Mouse (Mus musculus) intestine, embryonic 15.5 days (tissue): ENCODE measurements at regions not wholly inside any gene's neighbourhood (a gene's known extent, or its start where the extent isn't known, plus 50 kb on each side); places are given as distances from the start of the nearest gene placed in this dataset.

Experiments
- ATAC-seq: fragments of 200-750 bp; cut with Nextera tagmentation; 2 replicates; pipeline ENCODE4 v1.8.0; 2017; ENCODE audit warnings: moderate TSS enrichment, moderate library complexity
- H3K27ac ChIP-seq: fragments of 300-500 bp; sonication (generic); 2 replicates; pipeline ENCODE4 v1.5.1; 2015; ENCODE audit warnings: mild to moderate bottlenecking, inconsistent platforms
- H3K27me3 ChIP-seq: fragments of 300-500 bp; sonication (generic); replicated peaks from 2 replicates; pipeline ENCODE4 v1.6.1; 2015; ENCODE audit warnings: inconsistent platforms
- H3K36me3 ChIP-seq: fragments of 300-500 bp; sonication (generic); 2 replicates; pipeline ENCODE4 v1.6.1; 2015; ENCODE audit warnings: inconsistent platforms
- H3K4me1 ChIP-seq: fragments of 300-500 bp; sonication (generic); replicated peaks from 2 replicates; pipeline ENCODE4 v1.6.1; 2015; ENCODE audit warnings: inconsistent platforms
- H3K4me2 ChIP-seq: fragments of 300-500 bp; sonication (generic); replicated peaks from 2 replicates; pipeline ENCODE4 v1.6.1; 2015; ENCODE audit warnings: mild to moderate bottlenecking, inconsistent platforms
- H3K4me3 ChIP-seq: fragments of 300-500 bp; sonication (generic); replicated peaks from 2 replicates; pipeline ENCODE4 v1.5.1; 2015; ENCODE audit warnings: inconsistent platforms
- H3K9ac ChIP-seq: fragments of 300-500 bp; sonication (generic); 2 replicates; pipeline ENCODE4 v1.6.1; 2015; ENCODE audit warnings: inconsistent platforms
- H3K9me3 ChIP-seq: fragments of 300-500 bp; sonication (generic); 2 replicates; pipeline ENCODE4 v1.6.1; 2016; ENCODE audit warnings: inconsistent platforms
- whole genome bisulfite sequencing: fragments of 180-500 bp; shearing (Covaris S2); methylation state at CpG from one replicate; pipeline ENCODE4 v1.1.7; 2015; 5-methylcytosine and 5-hydroxymethylcytosine counted together

DNA sequence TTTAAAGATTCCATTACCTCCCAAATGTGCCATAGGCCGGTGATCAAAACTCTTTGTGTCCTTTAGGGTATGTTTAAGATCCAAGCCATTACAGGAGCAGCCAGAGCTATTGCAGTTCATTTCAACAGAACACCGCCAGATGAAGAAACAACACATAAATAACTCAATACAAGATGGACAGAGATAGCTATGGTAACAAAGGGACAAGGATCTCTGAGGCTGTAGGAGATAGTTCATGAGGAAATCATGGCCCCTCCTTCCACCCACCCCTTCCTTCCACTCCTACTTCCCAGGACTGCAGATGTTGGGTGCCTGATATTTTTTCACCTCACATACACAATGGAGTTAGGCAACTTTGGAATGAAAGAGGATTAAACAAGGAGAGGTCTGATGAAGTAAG, 92.1 kb upstream of the Ofcc1 start:
- no peaks in the 10 kb centered on the region for H3K27me3 ChIP-seq
- H3K4me2 ChIP-seq = no peak overlapping the region
- no peak overlapping the region for H3K4me3 ChIP-seq
- no peaks in the 10 kb centered on the region for H3K36me3 ChIP-seq
- no peak overlapping the region for H3K9ac ChIP-seq
- H3K4me1 ChIP-seq = no peaks in the 10 kb centered on the region
- no peak for ATAC-seq
- no peak overlapping the region for H3K27ac ChIP-seq
- 80% methylated on average over 2 of the region's 2 CpGs for WGBS
- no peaks in the 10 kb centered on the region for H3K9me3 ChIP-seq

DNA sequence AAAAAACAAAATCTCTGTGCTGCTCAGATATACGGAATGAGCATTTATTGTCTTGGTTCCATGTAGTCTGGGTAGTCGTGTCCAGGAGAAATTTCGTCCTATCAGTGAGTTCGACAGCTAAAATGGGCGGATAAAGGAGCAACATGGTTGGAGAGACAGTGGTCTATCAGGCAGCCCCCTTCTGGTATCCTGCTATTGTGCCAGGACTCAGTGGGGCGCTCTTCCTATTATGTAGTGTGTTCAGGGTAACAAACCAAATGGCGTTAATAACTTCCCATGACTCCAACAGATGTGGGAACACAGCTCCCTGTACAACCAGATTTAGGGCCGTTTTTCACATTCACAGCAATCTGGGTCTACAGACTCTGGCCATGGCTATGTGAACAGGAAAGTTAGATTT, 68.6 kb upstream of the Ofcc1 start:
- no peak overlapping the region for H3K9ac ChIP-seq
- no peak overlapping the region for H3K4me3 ChIP-seq
- no peaks in the 10 kb centered on the region for H3K27me3 ChIP-seq
- ATAC-seq = no peak
- no peak overlapping the region for H3K4me2 ChIP-seq
- no peaks in the 10 kb centered on the region for H3K9me3 ChIP-seq
- H3K27ac ChIP-seq = no peak overlapping the region
- H3K36me3 ChIP-seq = no peaks in the 10 kb centered on the region
- WGBS = 88% methylated on average over 8 of the region's 8 CpGs
- no peaks in the 10 kb centered on the region for H3K4me1 ChIP-seq

DNA sequence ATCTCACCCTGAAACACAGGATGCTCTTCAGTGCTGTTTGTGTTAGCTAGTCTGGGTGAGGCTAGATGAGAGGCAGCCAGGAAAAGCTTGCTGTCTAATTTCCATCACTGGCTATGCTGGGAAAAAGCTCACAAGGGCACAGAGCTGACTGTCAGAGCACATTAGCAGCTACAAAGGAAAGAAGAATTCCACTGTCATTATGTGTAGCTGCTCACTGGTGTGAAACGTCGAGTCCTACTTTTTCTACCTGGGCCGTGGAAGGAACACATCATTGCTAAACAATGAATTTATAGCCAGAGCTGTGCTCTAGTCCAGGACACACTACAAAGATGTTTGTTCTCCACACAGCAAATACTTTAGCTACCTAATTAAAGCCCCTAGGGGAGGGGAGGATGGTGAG, 61.8 kb upstream of the Ofcc1 start:
- Histone ChIP-seq H3K36me3 (no peaks in the 10 kb centered on the region), H3K9ac (no peak overlapping the region), H3K27me3 (no peaks in the 10 kb centered on the region), H3K27ac (no peak overlapping the region), H3K9me3 (no peaks in the 10 kb centered on the region), H3K4me1 (no peaks in the 10 kb centered on the region), H3K4me3 (no peak overlapping the region), H3K4me2 (no peak overlapping the region)
- no peak for ATAC-seq
- 64% methylated on average over 3 of the region's 3 CpGs for WGBS

DNA sequence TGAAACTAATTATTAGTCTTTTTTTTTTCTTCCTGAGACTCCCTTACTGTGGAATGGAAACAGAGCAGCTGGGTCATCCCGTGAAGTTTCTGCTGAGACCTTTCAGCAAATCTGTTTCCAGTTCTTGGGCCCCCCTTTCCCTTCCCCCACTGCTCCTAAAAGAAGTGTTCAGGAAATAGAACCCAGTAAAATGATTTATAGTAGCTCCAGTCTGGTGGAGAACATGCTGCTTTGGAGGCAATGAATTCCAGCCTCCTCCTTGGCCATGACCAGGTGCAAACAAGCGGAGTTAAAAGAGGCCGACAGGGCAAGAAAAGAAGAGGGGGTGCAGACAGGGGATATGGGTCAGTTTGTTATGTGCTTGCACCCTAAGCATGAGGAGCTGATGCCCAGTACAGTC, 56.6 kb upstream of the Ofcc1 start:
- no peaks in the 10 kb centered on the region for H3K27me3 ChIP-seq
- 61% methylated on average over 3 of the region's 3 CpGs for WGBS

DNA sequence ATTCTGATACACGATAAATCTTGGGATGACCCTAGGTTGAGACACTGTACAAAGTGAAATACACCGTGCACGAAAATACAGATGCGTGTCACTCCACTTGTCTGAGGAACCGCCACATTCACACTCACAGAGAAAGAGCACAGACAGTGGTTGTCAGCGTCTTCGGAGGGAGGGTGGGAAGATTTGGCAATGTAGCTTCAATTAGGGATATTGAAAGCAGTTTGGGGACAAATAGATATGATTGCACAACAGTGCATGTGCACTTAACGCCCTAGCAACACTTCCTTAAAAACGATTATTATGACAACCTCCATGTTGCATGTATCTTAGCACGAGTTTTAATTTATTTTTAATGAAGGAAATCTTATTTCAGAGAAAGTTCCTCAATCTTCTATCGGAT, 51.8 kb upstream of the Ofcc1 start:
- H3K9me3 ChIP-seq = no peaks in the 10 kb centered on the region
- no peaks in the 10 kb centered on the region for H3K36me3 ChIP-seq
- H3K4me2 ChIP-seq = no peak overlapping the region
- H3K9ac ChIP-seq = no peak overlapping the region
- WGBS = 86% methylated on average over 11 of the region's 11 CpGs
- no peak for ATAC-seq
- no peaks in the 10 kb centered on the region for H3K27me3 ChIP-seq
- H3K4me3 ChIP-seq = no peak overlapping the region
- H3K4me1 ChIP-seq = no peaks in the 10 kb centered on the region
- H3K27ac ChIP-seq = no peak overlapping the region

More for the DNA sequence above, 56.6 kb upstream of the Ofcc1 start:
- Histone ChIP-seq H3K36me3 (no peaks in the 10 kb centered on the region), H3K9me3 (no peaks in the 10 kb centered on the region), H3K9ac (no peak overlapping the region), H3K4me2 (no peak overlapping the region), H3K4me3 (no peak overlapping the region), H3K4me1 (no peaks in the 10 kb centered on the region), H3K27ac (no peak overlapping the region)
- ATAC-seq = no peak
